Mouse (Mus musculus) heart, postnatal 25 days (tissue): ENCODE data around the gene Eif2b3. TPM values are rescaled to one million over a fixed set of nuclear protein-coding genes. Genes with fewer than 3 reads are reported as not detected.

Experiments
- DNase-seq: peaks from one replicate; pipeline ENCODE4 v3.0.0; 2022; ENCODE audit warnings: low spot score
- intact Hi-C: fragments of 180-260 bp; cut with DNase I; formaldehyde crosslinking; loops from one replicate; pipeline ENCODE4 v1.15.1; 2025
- total RNA-seq, 2 experiments: library from RNA; stranded (reverse); gene quantifications; 2 replicates each; pipeline ENCODE4 v1.2.3; 2021

The Eif2b3 gene
- total RNA-seq, 2 experiments from 2014 or later: 13.5 to 13.8 TPM

DNA sequence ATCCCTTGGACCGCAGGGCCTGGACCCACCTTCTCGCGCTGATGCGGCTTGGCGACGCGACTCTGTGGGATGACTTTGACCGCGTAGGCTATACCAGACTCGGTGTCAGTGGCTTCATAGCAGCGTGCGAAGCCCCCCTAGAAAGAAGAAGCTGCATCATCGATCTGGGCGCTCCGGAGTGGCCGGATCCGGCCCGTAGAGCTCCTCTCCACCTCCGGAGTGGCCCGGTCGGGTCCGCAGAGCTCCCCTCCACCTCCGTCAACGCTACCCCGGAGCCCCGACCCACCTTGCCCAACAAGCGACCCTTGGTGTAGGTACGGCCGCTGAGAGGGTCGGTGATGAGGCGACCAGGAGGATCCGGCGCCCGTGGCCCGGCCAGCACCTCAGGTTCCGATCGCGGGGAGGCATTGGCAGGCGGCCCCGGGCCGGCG lies 114.2 kb downstream of the Eif2b3 start:
- no peak for DNase-seq
- intact Hi-C loops: no loop called here

DNA sequence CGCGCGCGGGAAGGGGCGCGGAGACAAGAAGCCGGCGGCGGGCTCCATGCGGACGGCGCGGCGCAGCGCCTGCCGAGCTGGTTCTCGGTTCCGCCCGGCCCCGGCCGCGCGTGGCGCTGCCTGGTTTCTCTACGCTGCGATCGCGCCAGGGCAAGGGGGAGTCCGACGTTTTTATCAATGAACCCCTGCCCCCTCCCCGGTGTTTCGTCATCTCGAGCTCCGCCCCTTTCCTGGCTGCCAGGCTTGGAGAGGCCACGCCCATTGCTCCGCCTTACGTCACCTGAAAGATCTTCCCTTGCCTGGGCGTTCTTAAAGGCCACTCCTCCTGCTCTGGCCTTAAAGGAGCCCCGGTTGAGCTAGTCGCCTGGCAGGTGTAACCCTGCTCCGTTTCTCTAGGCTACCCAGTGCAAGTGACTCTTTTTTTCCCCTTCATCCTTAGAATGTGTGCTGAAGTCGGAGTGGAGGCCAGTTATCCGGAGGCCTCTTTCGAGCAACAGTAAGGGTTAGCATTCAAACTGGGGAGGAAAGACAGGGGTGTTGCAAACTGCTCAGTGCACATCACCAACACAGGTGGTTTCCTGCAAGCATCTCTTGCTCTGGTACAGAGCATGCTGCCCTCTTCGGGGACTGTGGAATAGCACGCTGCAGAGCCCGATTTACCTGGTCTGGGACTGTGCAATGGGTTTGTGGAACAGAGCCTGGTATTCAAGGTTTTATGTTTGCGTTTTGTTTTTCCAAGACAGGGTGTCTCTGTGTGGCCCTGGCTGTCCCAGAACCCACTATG lies 114.8 kb downstream of the Eif2b3 start, which contains the start of gene Plk3:
Gene Plk3 (minus strand): TSS at position 147 of the 784 bp plus-strand sequence.
- peak; percentile 95 for DNase-seq
- intact Hi-C loops: no loop called here

DNA sequence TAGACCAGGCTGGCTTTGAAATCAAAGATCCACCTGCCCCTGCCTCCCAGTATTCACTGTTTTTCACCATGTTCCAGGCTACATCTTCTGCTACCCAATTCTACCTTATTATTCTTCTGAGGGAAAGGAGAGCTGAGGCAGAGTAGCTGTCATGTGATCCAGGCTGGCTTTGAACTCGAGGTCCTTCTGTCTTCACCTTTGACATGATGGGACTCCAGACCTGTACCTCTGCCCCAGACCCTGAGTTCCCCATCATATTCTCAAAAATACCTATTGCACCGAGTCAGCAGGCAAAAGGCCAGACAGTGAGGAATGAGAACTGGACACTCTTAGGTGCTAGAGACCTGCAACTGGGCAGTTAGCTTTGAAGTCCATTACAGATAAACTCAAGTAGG lies 115.4 kb downstream of the Eif2b3 start:
- DNase-seq: no peak
- intact Hi-C loops: no loop called here

DNA sequence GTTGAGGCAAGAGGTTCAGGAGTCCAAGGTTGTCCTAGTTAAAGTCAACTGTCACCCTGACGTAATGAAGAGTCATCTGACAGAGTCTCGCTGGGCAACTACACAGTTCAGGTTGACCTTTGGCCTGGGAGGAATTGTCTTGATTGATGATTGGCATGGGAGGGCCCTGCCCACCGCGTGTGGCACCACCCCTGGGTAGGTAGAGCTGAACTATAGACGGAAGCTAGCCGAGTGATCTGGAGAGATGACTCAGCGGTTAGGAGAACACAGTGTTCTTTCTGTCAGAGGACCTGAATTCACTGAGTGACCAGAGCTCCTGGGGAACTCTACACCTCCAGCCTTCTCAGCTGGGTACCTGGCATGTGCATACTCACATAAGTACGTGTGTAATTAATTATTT lies 116.8 kb downstream of the Eif2b3 start:
- DNase-seq: no peak
- intact Hi-C loops: loop anchor here (5.0 kb wide), 1 partner anchor 309 kb away; no protein-coding TSS in a partner anchor

Other genes starting within 250 kb of the Eif2b3 start
- gene Toe1, start 211.8 kb upstream of the Eif2b3 start, total RNA-seq: 1 to 10 TPM; 6.9 to 8.2 TPM
- 1 to 10 TPM; 1.5 to 1.6 TPM for gene Mutyh, start 211.7 kb upstream of the Eif2b3 start, total RNA-seq
- gene Hpdl, start 197.7 kb upstream of the Eif2b3 start, total RNA-seq: 1 to 10 TPM; 4.2 to 4.8 TPM
- 1 to 10 TPM in 1 of 2 experiments, under 1 TPM in 1; 0.94 to 1.2 TPM for gene Zswim5, start 142.0 kb upstream of the Eif2b3 start, total RNA-seq
- gene Urod, start 25.0 kb upstream of the Eif2b3 start, total RNA-seq: 10 to 100 TPM; 85.0 to 91.1 TPM
- gene Hectd3, start 24.1 kb upstream of the Eif2b3 start, total RNA-seq: 10 to 100 TPM; 14.8 to 15.3 TPM
- 1 to 10 TPM; 1.1 to 1.5 TPM for gene Ptch2, start 76.7 kb downstream of the Eif2b3 start, total RNA-seq
- gene Btbd19, start 106.3 kb downstream of the Eif2b3 start, total RNA-seq: 1 to 10 TPM; 2.0 to 3.3 TPM
- not detected for gene Tctex1d4, start 107.4 kb downstream of the Eif2b3 start, total RNA-seq
- gene Plk3, start 114.6 kb downstream of the Eif2b3 start, total RNA-seq: 1 to 10 TPM; 1.5 to 2.1 TPM
- gene Rps8, start 136.8 kb downstream of the Eif2b3 start, total RNA-seq: 100 to 1,000 TPM; 571 to 648 TPM
- under 1 TPM; 0.31 to 0.34 TPM for gene Kif2c, start 163.2 kb downstream of the Eif2b3 start, total RNA-seq
- 10 to 100 TPM; 23.8 to 30.3 TPM for gene Tmem53, start 232.5 kb downstream of the Eif2b3 start, total RNA-seq
- not detected for gene Armh1, start 232.7 kb downstream of the Eif2b3 start, total RNA-seq